Mouse (Mus musculus) adrenal gland, postnatal 14 days (tissue): ENCODE results near the gene Ppp1r13b. TPM values are rescaled to one million over a fixed set of nuclear protein-coding genes. Genes with fewer than 3 reads are reported as not detected.

ENCODE experiments used
- DNase-seq: peaks from one replicate; pipeline ENCODE4 v3.0.0; 2021; ENCODE audit warnings: mixed read lengths
- total RNA-seq: library from RNA; stranded (reverse); gene quantifications from 2 replicates; pipeline ENCODE4 v1.2.3, GENCODE M21; 2021

The Ppp1r13b gene
- total RNA-seq, 1 experiment from 2014 or later: 17.5 TPM

DNA sequence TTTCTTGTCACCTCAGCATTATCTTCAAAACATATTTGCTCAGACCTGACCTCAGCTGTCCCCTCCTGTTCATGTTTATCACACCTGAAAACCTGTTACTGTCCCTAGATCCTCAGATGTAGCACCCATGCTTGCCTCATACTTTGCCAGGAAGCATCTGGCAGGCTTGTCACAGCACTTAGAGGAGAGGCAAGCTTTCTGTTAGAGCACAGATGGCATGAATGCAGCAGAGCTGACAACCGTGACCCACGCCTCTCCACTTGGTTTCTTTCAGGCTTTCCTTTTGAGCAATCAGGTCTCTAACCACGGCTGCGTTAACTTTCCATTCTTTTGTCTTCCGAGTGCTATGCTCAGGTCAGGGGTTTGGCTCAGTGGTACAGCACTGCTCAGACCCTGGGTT, 78.5 kb downstream of the Ppp1r13b start:
- DNase-seq: no peak

DNA sequence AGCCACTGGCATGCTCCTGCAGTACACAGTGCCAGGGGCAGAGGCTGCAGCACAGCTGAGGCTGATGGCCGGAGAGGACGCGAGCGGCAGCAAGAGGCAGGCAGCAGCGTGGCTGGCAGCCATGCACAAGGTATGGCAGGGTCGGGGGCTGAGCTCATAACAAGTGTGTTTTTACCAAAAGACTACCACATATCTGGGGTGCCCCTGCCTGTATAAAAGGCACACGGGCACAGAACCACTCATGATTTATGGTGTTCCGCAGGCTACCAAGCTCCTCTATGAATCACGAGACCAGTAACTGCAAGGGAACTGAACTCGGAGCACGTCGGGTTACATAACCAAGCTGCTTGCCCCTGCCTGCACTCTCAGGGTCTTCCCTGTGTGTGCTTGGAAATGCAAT, 80.4 kb downstream of the Ppp1r13b start:
- DNase-seq: no peak

DNA sequence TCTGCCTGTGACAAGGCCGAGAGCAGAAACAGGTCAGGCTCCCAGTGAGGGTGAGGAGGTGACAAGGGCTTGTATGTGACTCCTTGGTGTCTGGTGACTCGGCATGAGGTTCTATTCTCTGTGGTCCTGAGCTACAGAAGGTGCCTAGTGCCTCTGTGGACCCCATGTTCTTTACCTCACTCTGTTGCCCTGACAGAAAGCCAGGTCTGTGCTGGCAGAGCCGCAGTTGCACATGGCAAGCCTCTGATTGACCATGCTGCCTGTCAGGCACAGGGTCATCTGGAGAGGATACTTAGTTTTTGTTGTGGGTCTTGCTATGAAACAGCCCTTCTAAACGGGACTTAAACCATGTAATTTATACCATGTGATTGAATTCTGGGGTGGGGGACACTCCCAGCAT, 86.0 kb downstream of the Ppp1r13b start:
- DNase-seq: no peak

GRCm38 (mm10) chr12:111820708-111821107, 87.2 kb downstream of the Ppp1r13b start:
- DNase-seq: no peak

DNA sequence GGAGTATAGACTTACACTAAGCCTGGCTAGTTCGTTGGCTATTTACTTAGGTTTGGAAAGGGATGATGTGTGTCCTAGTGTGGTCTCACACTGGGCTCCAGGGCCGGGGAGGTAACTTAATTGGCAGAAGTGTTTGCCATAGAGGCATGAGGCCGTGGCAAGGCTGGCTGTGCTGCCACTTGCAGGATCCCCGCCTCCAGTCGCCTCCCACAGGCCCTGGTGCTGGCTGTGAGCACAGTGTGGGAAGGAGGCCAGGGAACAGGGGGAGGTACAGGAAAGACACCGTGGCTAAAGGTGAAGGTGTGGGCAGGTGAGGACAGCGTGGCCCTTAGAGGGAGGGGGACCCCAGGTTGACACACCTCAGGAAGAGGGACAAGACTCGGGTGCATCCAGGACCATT, 88.0 kb downstream of the Ppp1r13b start:
- DNase-seq: peak; percentile 75

- no peak for DNase-seq
Measured at GRCm38 (mm10) chr12:111817991-111818390, 89.9 kb downstream of the Ppp1r13b start.

GRCm38 (mm10) chr12:111816967-111817366, 90.9 kb downstream of the Ppp1r13b start:
- DNase-seq: no peak

DNA sequence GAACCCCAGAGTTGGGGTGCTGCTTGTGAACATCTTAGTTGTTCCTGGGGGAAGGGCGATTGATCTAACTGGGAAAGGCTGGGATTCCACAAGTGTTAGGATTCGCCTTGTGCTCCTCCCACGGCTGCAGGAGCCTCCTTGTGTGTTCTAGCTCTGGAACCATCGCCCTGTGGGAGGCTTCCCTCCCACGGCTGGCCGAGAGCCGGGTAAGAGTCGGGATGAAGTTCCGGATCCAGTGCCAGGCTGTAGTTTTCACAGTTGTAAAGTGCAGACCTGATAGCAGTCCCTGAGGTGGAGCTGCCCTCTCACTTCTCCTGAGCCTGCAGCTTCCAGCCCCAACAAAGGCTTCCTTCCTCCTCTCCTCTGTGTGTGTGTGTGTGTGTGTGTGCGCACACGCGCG, 91.4 kb downstream of the Ppp1r13b start:
- DNase-seq: peak; percentile 63

DNA sequence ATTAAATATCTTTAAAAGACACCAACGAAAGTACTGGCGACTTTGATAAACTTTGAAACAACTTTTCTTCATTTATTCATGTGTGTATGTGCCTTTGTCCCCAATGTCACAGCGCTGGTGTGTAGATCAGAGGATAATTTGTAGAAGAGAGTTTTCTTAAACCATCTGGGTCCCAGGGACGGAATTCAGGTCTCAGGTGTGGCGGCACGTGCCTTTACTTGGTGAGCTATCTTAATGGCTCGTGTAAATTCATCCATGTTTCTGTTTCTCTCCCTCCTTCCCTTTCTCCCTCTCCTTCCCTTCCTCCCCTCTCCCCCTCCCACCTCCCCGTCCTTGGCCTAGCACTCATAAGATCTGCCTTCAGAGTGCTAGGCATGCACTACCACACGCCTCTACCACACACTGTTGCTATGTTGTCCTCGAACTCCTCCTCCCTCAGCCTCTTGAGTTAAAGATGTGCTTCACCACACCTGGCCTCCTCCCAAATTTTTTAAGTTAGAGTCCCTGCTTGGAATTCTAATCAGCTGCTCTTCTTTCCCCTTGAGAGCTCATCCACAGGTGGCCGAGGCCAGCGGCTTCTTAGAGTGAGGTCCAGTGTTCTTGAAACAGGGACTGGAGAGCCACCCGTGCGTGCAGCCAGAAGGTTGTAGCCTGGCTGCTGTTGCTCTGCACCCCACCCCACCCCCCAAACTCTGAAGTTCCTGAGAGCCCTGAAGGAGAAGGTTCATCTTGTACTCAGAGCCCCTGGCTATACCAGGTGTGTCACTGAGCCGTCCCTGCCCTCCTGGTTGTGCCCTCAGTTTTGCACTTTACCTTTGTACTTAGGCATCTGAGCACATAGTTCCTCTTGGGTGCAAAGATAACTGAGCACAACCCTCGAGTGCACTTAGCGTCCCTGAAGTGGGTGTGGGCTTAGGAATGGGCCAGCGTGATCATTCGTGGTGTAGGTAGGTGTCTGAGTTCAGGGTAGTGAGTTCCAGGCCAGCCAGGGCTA, 92.8 kb downstream of the Ppp1r13b start:
- DNase-seq: no peak

DNA sequence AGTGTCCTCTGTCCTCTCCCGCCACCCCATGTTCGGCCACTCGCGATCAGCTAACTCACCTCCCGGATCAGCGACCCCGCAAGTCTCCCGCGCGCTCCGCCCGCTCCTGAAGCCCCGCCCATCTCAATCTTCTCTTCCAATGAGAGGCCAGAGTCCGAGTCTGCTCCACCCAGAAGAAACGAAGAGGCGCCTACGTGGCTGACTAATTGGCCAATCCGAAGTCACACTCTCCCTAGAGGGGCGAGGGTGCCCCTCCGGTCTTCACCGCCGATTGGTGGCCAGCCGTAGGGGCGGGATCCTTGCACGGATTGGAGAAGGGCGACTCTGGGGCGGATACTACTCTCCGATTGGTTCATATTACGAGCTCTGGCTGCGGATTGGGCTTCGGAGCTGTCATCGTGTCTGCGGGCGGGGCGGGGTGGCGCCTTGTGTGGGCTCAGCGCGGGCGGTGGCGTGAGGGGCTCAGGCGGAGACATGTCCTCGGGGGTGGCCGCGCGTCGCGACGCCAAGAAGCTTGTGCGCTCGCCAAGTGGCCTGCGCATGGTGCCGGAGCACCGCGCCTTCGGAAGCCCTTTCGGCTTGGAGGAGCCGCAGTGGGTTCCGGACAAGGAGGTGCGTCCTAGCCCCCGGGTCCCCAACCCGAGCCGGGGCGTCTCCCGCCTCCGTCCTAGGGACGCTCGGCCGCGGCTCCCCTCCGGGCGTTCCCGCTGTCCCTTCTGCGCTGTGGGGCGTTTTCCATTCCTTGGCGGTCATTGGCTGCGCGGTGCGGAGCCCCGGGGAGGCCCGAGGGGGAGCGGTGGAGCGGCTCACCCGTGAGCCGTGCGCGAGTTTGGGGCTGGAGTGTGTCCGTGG, 93.9 kb downstream of the Ppp1r13b start, which contains the start of the genes Xrcc3 and Zfyve21:
Gene Xrcc3 (minus strand): TSS at position 108 of the 852 bp plus-strand sequence.
Gene Zfyve21 (plus strand): TSS at position 405 of the 852 bp plus-strand sequence.
- DNase-seq: peak; percentile 99

DNA sequence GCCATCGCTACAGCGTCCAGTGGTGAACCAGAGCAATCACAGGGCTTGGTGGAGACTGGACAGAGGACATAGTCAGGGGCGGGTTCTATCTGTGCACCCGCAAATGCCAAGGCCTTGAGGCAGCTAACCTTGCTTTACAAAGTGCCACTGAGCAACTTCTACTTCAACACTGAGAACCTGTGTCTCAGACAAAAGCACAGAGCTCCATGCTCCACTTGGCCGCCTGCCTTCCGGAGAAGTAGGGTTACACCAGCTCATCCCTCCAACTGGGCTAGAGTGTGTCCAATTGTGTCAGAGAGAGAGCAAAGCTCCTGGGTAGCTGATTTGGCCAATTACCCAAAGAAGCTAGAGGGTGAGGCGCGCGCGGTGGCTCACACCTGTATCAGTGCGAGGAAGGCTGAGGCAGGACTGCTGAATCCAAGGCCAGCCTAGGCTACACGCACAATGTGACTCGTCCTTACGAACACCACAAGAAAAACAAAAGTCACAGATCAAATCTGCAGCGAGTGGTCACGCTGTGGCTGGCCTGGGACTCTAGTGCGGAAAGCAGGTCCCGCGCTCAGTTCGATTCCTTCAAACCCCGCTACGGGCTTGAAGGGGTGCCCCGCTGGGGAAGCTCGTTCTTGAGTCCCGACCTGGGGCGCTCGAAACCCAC, 94.7 kb downstream of the Ppp1r13b start:
- DNase-seq: peak; percentile 86

- peak; percentile 57 for DNase-seq
Measured at GRCm38 (mm10) chr12:111812611-111813010, 95.3 kb downstream of the Ppp1r13b start.

DNA sequence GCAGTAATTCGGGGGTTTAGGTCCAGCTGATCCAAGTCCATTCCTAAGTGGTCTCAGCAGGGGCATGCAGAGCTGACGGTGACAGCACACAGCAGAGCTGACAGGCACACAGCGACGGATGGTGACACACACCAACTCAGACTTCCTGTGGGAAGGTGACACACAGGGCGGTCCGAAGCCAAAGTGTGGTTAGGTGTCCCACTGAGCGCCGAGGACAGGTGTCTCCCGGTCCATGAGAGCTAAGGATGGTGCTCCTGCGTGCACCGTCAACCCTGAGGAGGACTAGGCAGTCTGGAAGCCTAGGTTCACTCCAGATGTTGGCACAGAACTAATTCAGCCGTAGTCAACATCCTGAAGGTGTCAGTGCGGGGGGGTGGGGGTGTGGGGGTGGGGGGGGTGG, 95.8 kb downstream of the Ppp1r13b start:
- DNase-seq: no peak

- peak; percentile 92 for DNase-seq
Measured at GRCm38 (mm10) chr12:111809762-111810161, 98.1 kb downstream of the Ppp1r13b start.

DNA sequence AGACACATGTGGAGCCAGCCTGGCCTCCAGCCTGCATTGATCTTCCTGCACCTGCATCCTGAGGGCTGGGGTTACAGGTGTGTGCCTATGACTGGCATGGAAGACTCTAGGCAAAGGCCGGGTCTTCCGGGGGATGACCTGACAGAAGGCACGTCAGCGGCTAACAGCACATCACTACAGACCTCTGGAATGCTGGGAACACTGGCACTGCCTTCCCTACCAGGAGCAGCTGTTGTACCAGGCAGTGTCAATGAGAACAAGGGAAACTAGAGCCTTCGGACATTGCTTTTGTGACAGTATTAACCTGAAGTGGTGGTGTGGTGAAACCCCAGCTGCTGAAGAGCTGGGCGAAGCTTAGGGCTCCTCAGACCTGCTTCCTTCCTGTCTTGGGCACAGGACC, 99.1 kb downstream of the Ppp1r13b start:
- no peak for DNase-seq

DNA sequence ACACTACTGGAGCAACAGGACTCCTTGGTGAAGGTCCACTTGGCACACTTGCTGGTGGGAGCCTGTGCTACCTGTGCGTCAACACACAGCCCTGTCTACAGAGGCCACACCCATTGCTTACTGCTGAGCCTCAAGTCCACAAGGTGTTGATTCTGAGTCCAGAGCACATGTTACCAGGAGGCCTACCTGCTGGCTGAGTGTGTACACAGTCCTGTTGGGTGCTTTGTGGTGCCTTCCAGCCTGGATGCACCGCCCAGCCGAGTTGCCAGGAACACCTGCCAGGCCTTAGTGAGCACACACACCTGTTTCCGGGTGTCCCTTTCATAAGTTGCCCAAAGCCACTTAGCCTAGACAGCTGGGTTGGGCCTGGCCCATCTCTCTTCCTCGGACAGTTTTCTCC, 104.4 kb downstream of the Ppp1r13b start:
- DNase-seq: no peak

- peak; percentile 48 for DNase-seq
Measured at GRCm38 (mm10) chr12:111800459-111801183, 107.3 kb downstream of the Ppp1r13b start.

DNA sequence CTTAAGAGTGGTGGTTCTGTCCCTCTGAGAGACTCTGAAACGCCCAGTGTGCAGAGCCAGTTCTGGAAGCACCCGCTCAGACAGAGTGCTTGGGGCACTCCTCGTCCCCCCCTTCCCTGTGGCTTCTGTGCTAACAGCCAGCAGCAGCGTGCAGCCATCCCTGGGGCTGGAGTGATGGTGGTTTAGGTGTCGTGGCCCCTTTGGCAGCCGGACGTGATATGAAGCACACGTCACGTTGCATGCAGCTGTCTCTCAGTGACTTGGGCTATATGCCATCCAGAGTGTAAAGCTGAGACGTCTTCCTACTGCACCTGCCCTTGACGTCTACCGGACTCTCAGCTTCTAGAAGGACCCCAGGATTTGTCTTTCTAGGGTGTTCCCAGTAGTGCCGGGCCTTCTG, 109.4 kb downstream of the Ppp1r13b start:
- no peak for DNase-seq

DNA sequence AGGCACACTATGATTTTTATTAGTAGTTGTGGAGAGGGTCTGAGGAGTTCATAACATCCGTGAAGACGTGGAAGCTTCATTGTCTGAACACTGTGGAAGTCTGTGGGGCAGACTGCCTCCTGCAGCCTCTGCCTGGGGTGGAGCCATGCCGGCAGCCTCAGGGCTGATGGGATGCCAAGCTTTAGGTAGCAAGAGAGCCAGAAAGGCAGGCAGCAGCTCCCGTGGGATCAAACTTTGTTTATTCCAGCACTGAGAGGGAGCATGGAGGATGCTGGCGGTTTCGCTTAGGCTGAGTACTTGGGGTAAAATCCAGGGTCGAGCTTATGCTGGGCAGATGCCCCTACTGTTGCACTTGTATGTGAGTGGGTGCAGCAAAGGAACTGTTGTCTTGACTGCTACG, 110.7 kb downstream of the Ppp1r13b start:
- peak; percentile 35 for DNase-seq

- DNase-seq: peak; percentile 66
Measured at GRCm38 (mm10) chr12:111795180-111795895, 112.6 kb downstream of the Ppp1r13b start.
